Mouse (Mus musculus) thymus, adult 2 months (tissue): ENCODE results near the gene Wdhd1. TPM values are rescaled to one million over a fixed set of nuclear protein-coding genes. Genes with fewer than 3 reads are reported as not detected.

ENCODE experiments used
- DNase-seq: peaks from one replicate; pipeline ENCODE4 v3.0.0; 2021
- H3K27ac ChIP-seq: fragments of 200-500 bp; 2 replicates; pipeline ENCODE4 v1.5.1; 2012; ENCODE audit warnings: low read length, control low read depth; ENCODE audit not compliant: control insufficient read depth, insufficient read depth
- H3K27me3 ChIP-seq: fragments of 200-500 bp; 2 replicates; pipeline ENCODE4 v1.6.1; 2012; ENCODE audit warnings: mild to moderate bottlenecking, low read length, moderate library complexity, mixed read lengths; ENCODE audit not compliant: control insufficient read depth, insufficient read depth
- H3K36me3 ChIP-seq: fragments of 200-500 bp; 2 replicates; pipeline ENCODE4 v1.6.1; 2012; ENCODE audit warnings: mild to moderate bottlenecking, low read length, moderate library complexity; ENCODE audit not compliant: control insufficient read depth, insufficient read depth
- H3K4me1 ChIP-seq: fragments of 200-500 bp; replicated peaks from 2 replicates; pipeline ENCODE4 v1.6.1; 2012; ENCODE audit warnings: low read length; ENCODE audit not compliant: control insufficient read depth, insufficient read depth
- H3K4me3 ChIP-seq: fragments of 200-500 bp; 2 replicates; pipeline ENCODE4 v1.5.1; 2012; ENCODE audit warnings: mild to moderate bottlenecking, low read length, control low read depth, moderate library complexity; ENCODE audit not compliant: control insufficient read depth, insufficient read depth
- CTCF ChIP-seq: fragments of 200-500 bp; IDR thresholded peaks from 2 replicates; pipeline ENCODE4 v1.5.1; 2012; ENCODE audit warnings: mild to moderate bottlenecking, control low read depth, low read length, moderate library complexity, borderline replicate concordance; ENCODE audit not compliant: control insufficient read depth, poor library complexity, insufficient read depth; ENCODE audit errors: extremely low read depth
- POLR2A ChIP-seq: fragments of 200-500 bp; IDR thresholded peaks from 2 replicates; pipeline ENCODE4 v1.6.1; 2012; ENCODE audit warnings: mild to moderate bottlenecking, low read length, control low read depth, moderate library complexity; ENCODE audit not compliant: control insufficient read depth, poor library complexity, insufficient read depth; ENCODE audit errors: extremely low read depth
- WGBS: fragments of 180-500 bp; shearing (Covaris S2); methylation state at CpG from one replicate; pipeline ENCODE4 v1.1.7; 2018; 5-methylcytosine and 5-hydroxymethylcytosine counted together
- polyA plus RNA-seq: library from polyadenylated mRNA; depleted of rRNA; stranded (reverse); fragments of >200 nt; gene quantifications from 2 replicates; pipeline ENCODE4 v1.2.3, GENCODE M21; 2012

Wdhd1 gene
- polyA plus RNA-seq, 1 experiment: 7.7 TPM

DNA sequence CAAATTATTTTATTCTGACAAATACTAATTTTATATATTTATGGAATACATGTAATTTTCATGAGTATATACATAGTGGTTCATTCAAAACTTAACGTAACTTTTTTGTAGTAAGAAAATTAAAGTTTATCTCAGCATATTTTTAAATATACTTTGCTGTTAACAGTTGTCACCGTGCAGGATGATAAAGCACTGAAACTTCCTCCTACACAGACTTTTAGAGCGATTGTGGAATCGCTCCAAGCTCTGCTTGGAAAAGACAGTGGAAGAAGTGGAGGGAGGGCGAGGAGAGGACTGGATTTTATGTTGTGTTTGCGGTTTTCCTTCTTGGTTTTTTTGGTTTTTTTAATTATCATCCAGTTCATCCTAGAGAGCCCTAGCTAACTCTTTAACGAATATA is 6.9 kb upstream of the Wdhd1 start:
- H3K4me3 ChIP-seq: no peak overlapping the region
- H3K4me1 ChIP-seq: peaks cover 3% of the 10 kb centered on the region; the same call in 1 of the 2 replicates
- peaks cover 3% of the 10 kb centered on the region; the same call in 1 of the 2 replicates for H3K36me3 ChIP-seq
- no peaks in the 10 kb centered on the region for H3K27me3 ChIP-seq
- no peak for TF ChIP-seq CTCF
- TF ChIP-seq POLR2A: no peak
- WGBS: 79% methylated on average over 7 of the region's 7 CpGs
- H3K27ac ChIP-seq: no peak overlapping the region
- DNase-seq: no peak

DNA sequence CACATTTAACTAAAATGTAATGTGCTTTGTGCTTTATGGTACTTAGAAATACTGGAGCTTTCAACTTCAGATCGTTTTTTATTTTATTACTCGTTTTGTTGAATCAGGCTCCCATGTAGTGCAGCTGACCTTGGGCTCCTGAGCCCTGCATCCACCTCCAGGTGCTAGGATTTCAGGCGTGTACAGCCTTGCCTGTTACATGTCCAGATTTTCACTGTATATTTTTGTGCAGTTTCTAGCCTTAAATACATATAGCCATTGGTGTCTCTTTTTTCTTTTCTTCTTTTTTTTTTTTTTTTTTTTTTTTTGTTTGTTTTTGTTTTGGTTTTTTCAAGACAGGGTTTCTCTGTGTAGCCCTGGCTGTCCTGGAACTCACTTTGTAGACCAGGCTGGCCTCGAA is 4.9 kb upstream of the Wdhd1 start:
- peaks cover 3% of the 10 kb centered on the region; the same call in 1 of the 2 replicates for H3K4me1 ChIP-seq
- H3K27ac ChIP-seq: no peak overlapping the region
- no peaks in the 10 kb centered on the region for H3K27me3 ChIP-seq
- H3K4me3 ChIP-seq: no peak overlapping the region
- DNase-seq: no peak
- 94% methylated on average over 4 of the region's 4 CpGs for WGBS
- H3K36me3 ChIP-seq: peaks cover 3% of the 10 kb centered on the region; the same call in 1 of the 2 replicates
- TF ChIP-seq CTCF (no peak), POLR2A (no peak)

DNA sequence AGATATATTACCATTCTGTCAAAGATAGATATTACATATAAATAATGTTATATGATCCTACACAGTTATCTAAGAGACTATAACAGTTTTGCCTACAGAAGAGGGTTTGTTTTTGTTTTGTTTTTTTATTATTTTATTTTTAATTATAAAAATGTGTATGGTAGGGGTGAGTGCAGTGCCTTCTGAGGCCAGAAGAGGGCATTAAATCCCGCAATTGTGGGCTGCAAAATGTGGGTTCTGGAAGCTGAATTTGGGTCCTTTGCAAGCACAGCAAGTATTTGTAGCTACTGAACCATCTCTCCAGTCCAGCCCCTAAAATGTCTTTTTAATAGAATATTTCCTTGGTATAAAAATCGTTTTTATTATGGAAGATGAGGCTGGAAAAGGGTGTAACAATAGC is 2.4 kb upstream of the Wdhd1 start:
- H3K4me3 ChIP-seq: no peak overlapping the region
- no peaks in the 10 kb centered on the region for H3K36me3 ChIP-seq
- DNase-seq: no peak
- no peaks in the 10 kb centered on the region for H3K27me3 ChIP-seq
- 89% methylated on average over 2 of the region's 2 CpGs for WGBS
- H3K4me1 ChIP-seq: peaks cover 3% of the 10 kb centered on the region
- TF ChIP-seq CTCF (no peak), POLR2A (no peak)
- H3K27ac ChIP-seq: no peak overlapping the region

DNA sequence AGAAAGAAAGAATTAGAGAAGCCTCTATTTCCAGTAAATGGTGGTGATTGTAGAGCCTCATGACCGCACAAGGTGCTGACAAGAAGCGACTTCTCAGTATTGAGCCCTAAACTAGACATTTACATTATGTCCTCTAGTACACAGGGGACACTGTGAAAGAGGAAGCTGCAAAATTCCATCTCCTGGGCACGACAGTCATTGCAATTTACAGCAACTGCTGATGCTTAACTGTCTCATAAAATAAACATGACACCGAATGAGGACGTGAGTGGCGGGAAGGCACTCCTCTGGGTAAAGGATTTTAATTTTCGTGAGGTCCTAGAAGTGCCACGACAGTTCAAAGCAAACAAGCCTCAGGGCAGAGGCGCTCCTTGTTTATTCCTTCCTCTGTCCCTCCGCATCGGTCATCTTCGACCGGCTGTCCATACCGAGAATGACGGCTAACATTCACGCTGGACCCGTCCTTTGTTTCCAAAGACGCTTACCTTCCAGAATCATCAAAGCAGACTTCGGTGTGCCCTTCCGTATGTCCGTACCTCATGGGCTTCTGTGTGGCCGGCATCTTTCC is 537 bp downstream of the Wdhd1 start:
- Histone ChIP-seq H3K27ac (peak overlapping the region; percentile 36; the same call in 1 of the 2 replicates), H3K27me3 (no peaks in the 10 kb centered on the region), H3K4me1 (peaks cover 3% of the 10 kb centered on the region), H3K36me3 (peaks cover 8% of the 10 kb centered on the region; the same call in 1 of the 2 replicates), H3K4me3 (peak overlapping the region; percentile 95)
- TF ChIP-seq CTCF (no peak), POLR2A (no peak)
- under 1% methylated on average over 22 of the region's 22 CpGs for WGBS
- DNase-seq: no peak

DNA sequence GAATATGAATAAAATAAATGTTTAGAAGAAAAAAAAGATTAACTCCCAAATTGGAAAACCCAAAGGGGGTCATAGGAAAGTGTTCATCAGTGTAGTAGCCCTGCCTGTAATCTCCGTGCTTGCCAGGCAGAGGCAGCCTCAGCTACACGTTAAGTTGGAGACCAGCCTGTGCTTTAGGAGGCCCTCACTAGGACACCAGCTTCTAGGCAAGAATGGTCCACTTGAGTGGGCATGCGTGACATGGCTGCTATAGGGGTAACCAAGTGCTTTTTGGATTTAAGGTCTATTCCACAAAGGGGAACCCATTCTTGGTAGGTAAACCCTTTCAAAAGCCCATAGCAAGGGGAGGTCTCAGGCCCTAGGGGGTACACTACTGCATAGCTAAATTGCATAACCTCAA is 1.2 kb downstream of the Wdhd1 start:
- H3K27ac ChIP-seq: no peak overlapping the region
- DNase-seq: no peak
- peaks cover 11% of the 10 kb centered on the region; the same call in 1 of the 2 replicates for H3K36me3 ChIP-seq
- no peak for TF ChIP-seq POLR2A
- no peak for TF ChIP-seq CTCF
- H3K4me1 ChIP-seq: peaks cover 3% of the 10 kb centered on the region
- WGBS: 31% methylated on average over 3 of the region's 3 CpGs
- no peaks in the 10 kb centered on the region for H3K27me3 ChIP-seq
- H3K4me3 ChIP-seq: no peak overlapping the region

DNA sequence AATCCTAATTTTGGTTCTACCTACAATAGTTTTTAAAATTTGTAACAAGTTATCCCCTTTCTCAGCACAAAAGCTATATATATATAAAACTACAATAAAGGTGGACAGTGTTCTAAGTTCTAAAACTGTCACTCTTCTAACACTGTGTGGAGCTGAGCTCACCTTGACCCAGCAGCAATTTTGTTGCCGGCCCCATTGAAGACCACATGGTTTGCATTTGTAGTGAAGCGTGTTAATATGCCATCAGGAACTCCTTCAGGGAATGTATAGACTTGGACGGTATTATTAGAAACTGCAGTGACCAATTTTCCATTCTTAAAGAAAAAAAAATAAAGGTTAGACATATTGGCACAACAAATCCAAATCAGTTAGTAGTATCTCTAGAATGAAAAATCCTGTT is 2.9 kb downstream of the Wdhd1 start:
- H3K27me3 ChIP-seq: no peaks in the 10 kb centered on the region
- no peak overlapping the region for H3K4me3 ChIP-seq
- peaks cover 17% of the 10 kb centered on the region for H3K36me3 ChIP-seq
- H3K27ac ChIP-seq: no peak overlapping the region
- no peak for DNase-seq
- H3K4me1 ChIP-seq: peaks cover 3% of the 10 kb centered on the region
- no peak for TF ChIP-seq POLR2A
- TF ChIP-seq CTCF: no peak
- 97% methylated on average over 3 of the region's 3 CpGs for WGBS

DNA sequence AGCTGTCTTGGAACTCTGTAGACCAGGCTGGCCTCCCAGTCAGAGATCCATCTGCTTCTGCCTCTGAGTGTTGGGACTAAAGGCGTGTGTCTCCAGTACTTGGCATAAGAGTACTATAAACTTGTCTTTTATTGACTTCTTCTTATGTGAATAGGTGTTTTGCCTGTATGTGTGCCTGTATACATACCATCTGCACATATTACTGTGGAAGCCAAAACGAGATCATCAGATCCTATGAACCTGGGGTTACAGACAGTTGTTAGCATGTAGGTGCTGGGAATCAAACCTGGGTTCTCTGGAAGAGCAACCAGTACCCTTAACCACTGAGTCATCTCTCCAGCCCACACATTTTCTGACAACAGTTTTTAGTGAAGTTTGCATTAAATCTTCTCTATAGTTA is 7.0 kb downstream of the Wdhd1 start:
- DNase-seq: no peak
- Histone ChIP-seq H3K27me3 (no peaks in the 10 kb centered on the region), H3K36me3 (peaks cover 47% of the 10 kb centered on the region), H3K4me1 (no peaks in the 10 kb centered on the region), H3K27ac (no peak overlapping the region), H3K4me3 (no peak overlapping the region)
- WGBS: 99% methylated on average over 2 of the region's 2 CpGs
- TF ChIP-seq CTCF: no peak
- TF ChIP-seq POLR2A: no peak
